Mouse (Mus musculus) forelimb bud, embryonic 11.5 days (tissue): ENCODE results near the gene Glcci1.

Experiments
- DNase-seq: peaks from one replicate; pipeline ENCODE4 v3.0.0-alpha.2; 2012; ENCODE audit warnings: low read depth, low spot score

The Glcci1 gene

GRCm38 (mm10) chr6:8545780-8546179 lies 36.4 kb downstream of the Glcci1 start:
- no peak for DNase-seq

- no peak for DNase-seq
Observed at GRCm38 (mm10) chr6:8551155-8551554, 41.8 kb downstream of the Glcci1 start.

DNA sequence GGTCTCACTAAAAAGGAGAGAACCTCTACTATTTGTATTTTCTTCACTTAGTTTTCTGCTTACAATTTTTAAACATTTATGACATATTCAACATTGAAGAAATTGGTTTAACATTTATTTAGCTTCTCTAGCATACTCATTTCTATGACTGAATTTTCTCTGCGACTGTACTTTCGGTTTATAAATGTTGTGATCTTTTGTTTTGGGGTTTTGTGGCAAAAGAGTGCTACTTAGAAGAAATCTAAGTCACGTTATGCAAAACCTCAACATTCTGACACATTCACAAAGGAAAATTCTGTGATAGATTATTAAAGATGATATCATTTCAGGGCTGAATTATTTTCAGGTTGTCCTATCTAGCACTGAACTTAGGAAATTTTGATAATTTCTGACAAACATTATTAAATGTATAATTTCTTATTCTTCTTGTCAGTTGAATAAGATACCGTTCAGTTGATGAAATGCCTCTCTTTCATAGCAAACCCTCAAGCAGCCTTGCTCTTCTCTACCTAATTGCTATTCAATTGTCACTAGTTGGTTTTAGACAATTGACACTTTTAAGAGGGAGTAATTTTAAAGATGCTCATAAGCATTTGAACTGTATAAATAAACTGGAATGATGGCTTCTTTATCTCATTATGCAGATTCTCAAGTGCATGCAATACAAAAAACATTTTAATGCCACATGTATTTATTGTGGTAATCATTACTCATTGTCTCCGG lies 47.6 kb downstream of the Glcci1 start:
- no peak for DNase-seq

GRCm38 (mm10) chr6:8560682-8561081 lies 51.3 kb downstream of the Glcci1 start:
- DNase-seq, result no peak

DNA sequence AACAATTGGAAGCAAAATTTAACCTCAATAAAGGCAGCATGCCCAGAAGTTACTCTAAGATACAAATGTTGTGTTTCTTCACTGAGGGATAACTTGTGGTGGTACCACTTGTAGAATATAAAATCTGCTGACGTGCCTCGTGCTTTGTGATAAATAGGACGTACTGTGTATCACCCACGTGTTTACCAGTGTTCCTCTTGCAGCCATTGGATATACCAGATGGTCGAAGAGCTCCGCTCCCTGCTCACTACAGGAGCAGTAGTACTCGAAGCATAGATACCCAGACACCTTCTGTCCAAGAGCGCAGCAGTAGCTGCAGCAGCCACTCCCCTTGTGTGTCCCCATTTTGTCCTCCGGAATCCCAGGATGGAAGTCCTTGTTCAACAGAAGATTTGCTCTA lies 73.0 kb downstream of the Glcci1 start:
- DNase-seq, result no peak

GRCm38 (mm10) chr6:8583892-8584291 lies 74.5 kb downstream of the Glcci1 start:
- no peak for DNase-seq

DNA sequence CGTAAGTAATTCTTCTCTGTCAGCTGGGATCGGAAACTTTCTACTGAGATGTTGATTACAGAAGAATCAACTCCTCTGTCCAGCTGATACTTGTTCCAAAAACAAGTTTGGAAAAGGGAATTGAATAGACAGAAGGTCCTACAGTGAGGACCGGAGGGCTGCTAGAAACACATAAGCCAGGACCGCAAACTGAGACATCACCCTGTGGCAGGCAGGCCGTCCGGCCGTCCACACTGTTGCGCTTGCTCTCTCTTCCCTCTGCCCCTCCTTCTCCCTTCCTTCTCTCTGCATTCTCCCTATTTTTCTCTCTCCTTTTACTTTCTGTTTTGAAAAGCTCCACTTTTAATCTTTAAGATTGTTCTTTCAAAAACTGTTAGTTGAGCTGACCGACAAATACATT lies 82.3 kb downstream of the Glcci1 start:
- no peak for DNase-seq

DNA sequence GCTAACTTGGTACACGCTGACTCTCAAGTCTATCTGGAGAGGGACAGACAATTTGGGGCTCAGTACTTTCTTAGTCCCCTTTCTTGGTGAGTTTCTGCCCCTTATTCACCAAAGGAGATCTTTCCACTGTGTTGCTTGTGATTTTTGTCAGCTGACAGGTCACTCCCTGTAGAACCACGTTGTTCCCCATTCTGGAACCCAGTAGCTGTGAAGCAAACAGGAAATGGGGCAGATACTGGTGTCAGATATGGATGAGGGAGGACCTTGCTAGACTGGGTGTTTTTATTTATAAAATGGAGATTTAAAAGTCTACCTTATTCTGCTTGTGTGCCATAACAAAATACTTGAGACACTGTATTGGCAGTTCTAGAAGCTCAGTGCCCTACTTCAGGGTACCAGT lies 108.0 kb downstream of the Glcci1 start:
- no peak for DNase-seq

DNA sequence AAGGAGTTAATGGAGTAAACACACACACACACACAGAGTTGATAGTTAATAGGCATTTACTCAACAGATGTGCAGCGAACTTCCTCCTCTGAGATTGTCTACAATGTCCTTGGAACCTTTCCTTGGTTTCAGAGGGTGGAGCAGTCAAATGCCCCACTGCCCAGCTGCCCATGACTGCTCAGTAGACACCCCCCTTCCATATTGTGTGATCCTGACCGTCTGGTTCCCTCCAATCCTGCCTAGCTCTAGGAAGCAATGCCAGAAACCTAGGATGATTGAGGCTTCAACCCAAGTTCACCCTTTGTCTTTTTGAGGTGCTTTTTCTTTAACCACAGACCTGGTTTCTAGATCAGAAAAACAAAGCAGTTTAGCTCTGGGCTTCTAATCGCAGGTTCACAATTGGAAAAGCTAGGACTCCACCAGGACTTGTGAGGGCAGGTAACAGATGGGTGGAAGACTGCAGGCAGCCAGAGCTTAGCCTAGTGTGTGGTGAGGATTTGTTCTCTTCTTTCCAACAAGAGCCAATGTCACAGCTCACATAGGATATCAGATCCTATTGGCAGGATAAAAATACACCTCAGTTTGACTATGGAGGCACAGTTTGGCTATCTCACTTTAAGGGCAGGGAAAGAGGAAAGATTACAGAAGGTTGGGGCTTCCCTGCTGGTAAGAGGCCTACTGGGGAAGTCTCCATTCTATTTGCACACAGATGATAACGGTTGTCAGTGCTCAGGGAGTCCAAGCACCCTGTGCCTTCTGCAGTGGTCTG lies 110.4 kb downstream of the Glcci1 start:
- DNase-seq, result no peak

- DNase-seq, result no peak
Observed at GRCm38 (mm10) chr6:8623045-8623444, 113.6 kb downstream of the Glcci1 start.

DNA sequence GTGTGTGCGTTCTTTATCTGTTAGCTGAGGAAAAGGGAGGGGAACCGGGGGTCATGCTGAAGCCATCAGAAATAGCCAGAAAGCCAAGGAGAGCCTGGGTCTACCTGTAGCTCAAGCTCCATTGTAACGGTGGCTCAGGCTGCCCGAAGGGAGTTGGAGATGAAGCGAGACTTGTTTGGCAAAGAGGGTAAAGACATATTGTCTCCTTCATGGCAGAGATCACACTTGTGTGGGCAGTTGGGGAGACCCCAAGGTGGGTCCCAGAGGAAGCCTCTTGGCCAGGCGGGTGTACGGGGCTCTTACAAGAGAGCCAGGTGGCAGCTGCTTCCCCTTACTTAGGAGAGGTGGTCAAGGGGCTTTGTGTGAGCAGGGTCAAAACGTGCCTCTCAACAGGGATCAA lies 118.8 kb downstream of the Glcci1 start:
- DNase-seq, result no peak

GRCm38 (mm10) chr6:8628715-8629267 lies 119.4 kb downstream of the Glcci1 start:
- DNase-seq, result no peak

DNA sequence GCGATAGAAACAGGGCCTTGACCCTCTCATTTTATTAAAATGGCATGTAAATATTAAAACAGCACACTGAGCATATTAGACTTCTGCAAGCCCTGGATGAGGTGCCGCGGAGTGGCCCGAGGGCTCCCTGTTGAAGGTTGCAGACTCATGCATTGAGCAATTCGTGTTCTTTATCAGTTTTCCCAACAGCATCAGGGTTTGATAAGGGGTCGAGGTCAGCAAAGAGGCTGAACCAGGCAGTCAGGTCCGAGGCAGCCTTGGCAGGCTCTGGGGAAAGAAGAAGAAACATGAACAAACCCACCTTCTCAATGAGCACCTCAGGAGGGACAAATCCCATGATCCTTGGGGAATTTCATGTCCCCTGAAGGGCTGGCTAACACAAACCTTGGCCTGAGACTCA lies 121.1 kb downstream of the Glcci1 start:
- no peak for DNase-seq

- no peak for DNase-seq
Observed at GRCm38 (mm10) chr6:8631362-8631761, 122.0 kb downstream of the Glcci1 start.

DNA sequence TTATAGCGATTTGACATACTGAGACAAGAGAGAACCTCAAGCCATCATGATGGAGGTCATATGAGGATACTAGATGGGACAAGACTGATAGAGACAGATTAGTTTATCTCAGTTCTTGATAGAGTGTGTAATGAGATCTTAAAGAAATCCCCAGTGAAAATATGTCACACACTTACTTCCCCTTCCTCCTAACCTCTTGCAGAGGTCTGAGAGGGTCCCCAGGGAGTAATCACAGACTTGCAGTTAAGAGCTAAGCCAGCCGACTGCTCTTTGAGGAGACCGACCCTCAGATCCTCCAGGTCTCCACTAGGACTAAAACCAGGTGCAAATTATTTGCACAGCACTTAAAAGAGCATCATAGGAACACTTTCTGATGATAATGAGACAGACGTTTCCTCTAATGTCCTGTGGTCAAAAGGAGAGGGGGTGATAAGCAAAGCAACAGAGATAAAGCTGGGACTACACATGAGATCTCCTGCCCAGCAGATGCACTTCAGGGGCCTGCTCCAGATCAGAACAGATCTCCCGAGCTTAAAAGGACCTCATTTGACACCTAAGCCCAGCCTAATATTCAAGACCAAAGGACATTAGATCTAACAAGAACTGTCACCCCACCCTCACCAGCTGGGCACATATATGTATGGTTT lies 122.7 kb downstream of the Glcci1 start:
- DNase-seq, result no peak

- DNase-seq, result no peak
Observed at GRCm38 (mm10) chr6:8632701-8633100, 123.3 kb downstream of the Glcci1 start.

DNA sequence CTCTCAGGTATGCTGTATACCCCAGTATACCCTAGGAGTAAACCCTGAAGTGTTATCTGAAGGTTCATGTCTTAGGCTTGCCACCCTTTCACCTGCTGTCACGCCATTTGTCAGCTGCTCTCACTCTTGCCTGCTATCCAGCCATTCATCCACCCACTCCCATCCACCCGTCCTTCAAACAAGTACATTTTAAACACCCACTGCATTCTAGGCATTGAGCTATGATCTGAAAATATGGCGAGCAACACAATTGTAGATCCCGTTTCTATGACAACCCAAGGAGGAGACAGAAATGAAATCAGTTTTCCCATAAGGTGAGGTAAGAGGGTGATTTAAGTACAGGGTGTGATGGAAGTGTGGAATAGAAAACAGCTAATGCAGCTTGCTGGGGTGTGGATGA lies 128.7 kb downstream of the Glcci1 start:
- no peak for DNase-seq

DNA sequence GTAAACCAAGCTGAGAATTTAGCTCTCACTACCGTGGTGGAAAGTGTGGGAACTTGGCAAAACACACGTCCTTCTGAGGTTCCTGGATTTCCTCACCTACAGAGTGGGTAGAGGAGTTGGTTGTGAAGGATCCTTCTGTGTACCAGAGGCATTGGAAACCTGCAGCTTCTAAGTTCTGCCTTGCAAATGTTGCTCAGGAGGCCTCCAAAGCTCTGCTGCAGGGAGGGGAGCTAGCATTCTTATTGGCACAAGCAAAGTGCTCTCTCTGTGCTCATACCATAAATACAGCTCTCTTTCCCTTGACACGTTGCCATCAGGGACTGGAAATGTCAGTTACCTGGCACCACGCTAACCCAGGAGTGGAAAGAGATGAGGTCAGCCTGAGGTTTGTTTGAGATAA lies 129.5 kb downstream of the Glcci1 start:
- DNase-seq, result no peak

DNA sequence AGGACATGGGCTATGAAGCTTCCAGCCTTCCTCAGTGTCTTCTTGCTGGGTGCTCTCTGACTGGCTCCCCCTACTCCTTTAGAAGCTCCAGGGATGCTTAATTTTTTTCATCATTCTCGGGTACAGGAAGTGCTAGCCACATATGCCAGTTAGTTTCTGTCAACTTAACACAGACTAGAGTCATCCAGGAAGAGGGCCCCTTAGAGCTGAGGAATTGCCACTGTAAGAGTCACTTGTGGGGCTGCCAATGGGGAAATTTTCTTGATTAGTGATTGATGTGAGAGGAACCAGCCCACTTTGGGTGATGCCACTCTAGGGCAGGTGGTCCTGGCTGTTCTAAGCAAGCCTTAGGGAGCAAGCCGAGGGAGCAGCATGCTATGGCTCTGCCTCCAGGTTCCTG lies 130.1 kb downstream of the Glcci1 start:
- no peak for DNase-seq

- DNase-seq, result no peak
Observed at GRCm38 (mm10) chr6:8640863-8641262, 131.5 kb downstream of the Glcci1 start.

GRCm38 (mm10) chr6:8644703-8645102 lies 135.3 kb downstream of the Glcci1 start:
- no peak for DNase-seq

GRCm38 (mm10) chr6:8645708-8646107 lies 136.3 kb downstream of the Glcci1 start:
- no peak for DNase-seq
